Mouse (Mus musculus): ENCODE measurements around the gene Olfr771.
"Not testable (repeated sequence)": the region's sequence is repeated elsewhere in the genome, so short reads cannot be mapped to it uniquely, and the experiment has no call there.

Olfr771 gene

GRCm38 (mm10) chr10:129164651-129165050 lies at the start of gene Olfr771:
Olfr771 (minus strand) TSS chr10:129164751.
- no peak for DNase-seq

GRCm38 (mm10) chr10:129187319-129187718 lies 22.8 kb upstream of the Olfr771 start, which contains the start of gene Olfr773:
Olfr773 (minus strand) TSS chr10:129187419.
- DNase-seq = not testable (repeated sequence)

DNA sequence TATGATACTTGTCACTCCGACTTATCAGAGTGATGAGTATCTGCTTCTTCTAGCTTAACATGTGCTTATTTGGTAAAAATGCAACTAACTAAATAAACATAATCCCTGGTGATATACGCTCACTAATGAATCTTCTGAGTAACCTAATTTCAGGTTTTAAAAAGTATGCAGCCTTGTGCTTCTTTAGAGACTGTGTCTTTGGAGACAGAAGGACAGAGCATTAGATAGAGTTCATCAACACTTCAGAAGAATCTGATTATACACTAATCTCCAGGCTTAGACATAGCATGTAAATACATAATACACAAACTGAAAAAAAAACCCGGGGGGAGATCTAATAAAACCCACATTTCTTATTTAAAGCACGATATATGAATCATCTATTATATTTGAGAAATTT lies 13.3 kb upstream of the Olfr771 start, which contains the start of gene Olfr772:
Gene Olfr772, minus strand, starts transcription at position 101 of the 400 bp plus-strand sequence.
- DNase-seq = not testable (repeated sequence)

GRCm38 (mm10) chr10:129138898-129139297 lies 25.7 kb downstream of the Olfr771 start, which contains the start of gene Olfr770:
Olfr770 (minus strand) TSS chr10:129138998.
- no peak for DNase-seq

DNA sequence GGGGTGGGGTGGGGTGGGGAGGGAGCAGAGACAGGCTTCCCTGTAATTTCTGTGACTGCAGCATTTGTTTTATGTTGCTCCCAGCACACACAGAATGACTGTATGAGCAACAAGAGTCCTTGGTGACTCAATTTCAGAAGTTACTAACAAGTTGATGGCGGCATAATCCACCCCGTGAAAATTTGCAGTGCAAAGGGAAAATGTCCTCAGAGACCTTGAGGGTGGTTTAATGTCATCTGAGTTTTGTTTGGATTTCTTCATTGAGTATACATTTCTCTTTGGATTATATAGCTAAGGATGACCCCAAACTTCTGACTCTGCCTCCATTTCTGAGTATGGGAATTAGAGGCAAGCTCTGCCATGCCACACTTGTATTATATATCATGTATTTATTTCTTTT lies 46.8 kb downstream of the Olfr771 start, which contains the start of gene Olfr769:
Gene Olfr769, minus strand, starts transcription at position 101 of the 400 bp plus-strand sequence.
- DNase-seq = no peak

DNA sequence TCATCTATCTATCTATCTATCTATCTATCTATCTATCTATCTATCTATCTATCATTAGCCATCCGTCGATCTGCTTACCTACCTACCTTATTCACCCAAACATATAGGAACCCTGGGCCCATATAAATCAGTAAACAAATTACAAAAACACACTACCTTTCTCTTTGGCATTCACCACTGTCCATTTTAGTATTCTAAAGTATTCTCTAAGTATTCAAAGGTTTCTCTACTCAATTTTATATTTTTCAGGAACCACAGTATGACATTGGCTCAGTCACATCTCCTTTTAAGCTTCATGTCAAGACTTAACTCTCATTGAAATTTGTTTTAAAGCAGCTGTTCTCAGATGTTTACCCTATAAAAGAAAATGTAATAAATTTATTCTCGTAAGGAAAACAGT lies 49.4 kb downstream of the Olfr771 start:
- DNase-seq = no peak

Measured in kidney, postnatal 36 days (tissue).